Mouse (Mus musculus) G1E (cell line): Measurements from ENCODE around the gene Ablim1. TPM values are rescaled to one million over a fixed set of nuclear protein-coding genes. Genes with fewer than 3 reads are reported as not detected.

ENCODE experiments used
- ATAC-seq: 2 replicates; pipeline ENCODE4 v1.8.0; 2016; ENCODE audit warnings: mild to moderate bottlenecking; ENCODE audit not compliant: insufficient number of reproducible peaks, poor library complexity, low FRiP score, severe bottlenecking; ENCODE audit errors: extremely low read depth
- DNase-seq: peaks from one replicate; pipeline ENCODE4 v3.0.0; 2012; ENCODE audit warnings: low spot score
- H3K27me3 ChIP-seq: 2 replicates; pipeline ENCODE4 v1.6.1; 2012; ENCODE audit warnings: mild to moderate bottlenecking, low read length, inconsistent platforms; ENCODE audit not compliant: insufficient read depth
- H3K36me3 ChIP-seq: replicated peaks from 2 replicates; pipeline ENCODE3; 2012; ENCODE audit warnings: mild to moderate bottlenecking, inconsistent platforms
- H3K4me1 ChIP-seq: 2 replicates; pipeline ENCODE4 v1.6.1; 2012; ENCODE audit warnings: low read depth, low read length, inconsistent platforms, mixed read lengths; ENCODE audit not compliant: insufficient read depth
- H3K4me3 ChIP-seq: 2 replicates; pipeline ENCODE4 v1.5.1; 2012; ENCODE audit warnings: low read depth, mild to moderate bottlenecking, inconsistent platforms, low read length, moderate library complexity, mixed read lengths
- H3K9me3 ChIP-seq: replicated peaks from 2 replicates; pipeline ENCODE4 v1.6.1; 2012; ENCODE audit warnings: inconsistent platforms
- CTCF ChIP-seq: IDR thresholded peaks from 2 replicates; pipeline ENCODE4 v1.5.1; 2012; ENCODE audit warnings: low read depth, low read length, inconsistent platforms, mixed read lengths
- GATA1 ChIP-seq: IDR thresholded peaks from 2 replicates; pipeline ENCODE4 v1.6.1; 2012; ENCODE audit warnings: borderline replicate concordance, low read length, inconsistent platforms, mixed read lengths
- GATA2 ChIP-seq: IDR thresholded peaks from 2 replicates; pipeline ENCODE4 v1.6.1; 2012; ENCODE audit warnings: low read depth, low read length, inconsistent platforms, borderline replicate concordance
- POLR2AphosphoS5 ChIP-seq: IDR thresholded peaks from 2 replicates; pipeline ENCODE4 v1.6.1; 2012; ENCODE audit warnings: low read depth, low read length, inconsistent platforms; ENCODE audit not compliant: insufficient replicate concordance
- TAL1 ChIP-seq: conservative IDR thresholded peaks from 2 replicates; pipeline ENCODE4 v1.6.1; 2012; ENCODE audit warnings: low read depth, low read length, inconsistent platforms, mixed read lengths
- polyA plus RNA-seq: library from polyadenylated mRNA; stranded (reverse); fragments of >175 nt; gene quantifications from 2 replicates; pipeline ENCODE4 v1.2.3, GENCODE M21; 2012
- total RNA-seq, 2 experiments: library from RNA; stranded (forward) in 1 of 2; stranded (reverse) in 1 of 2; fragments of 200-1000 nt in 1 of 2; fragments of >200 nt in 1 of 2; fragmentation: Nextera tagmentation in 1 of 2; gene quantifications; 2 replicates each; pipeline ENCODE4 v1.2.3; 2014 to 2017

The Ablim1 gene
- total and polyA plus RNA-seq, 3 experiments: 0.08 to 0.71 TPM; not detected in 1

DNA sequence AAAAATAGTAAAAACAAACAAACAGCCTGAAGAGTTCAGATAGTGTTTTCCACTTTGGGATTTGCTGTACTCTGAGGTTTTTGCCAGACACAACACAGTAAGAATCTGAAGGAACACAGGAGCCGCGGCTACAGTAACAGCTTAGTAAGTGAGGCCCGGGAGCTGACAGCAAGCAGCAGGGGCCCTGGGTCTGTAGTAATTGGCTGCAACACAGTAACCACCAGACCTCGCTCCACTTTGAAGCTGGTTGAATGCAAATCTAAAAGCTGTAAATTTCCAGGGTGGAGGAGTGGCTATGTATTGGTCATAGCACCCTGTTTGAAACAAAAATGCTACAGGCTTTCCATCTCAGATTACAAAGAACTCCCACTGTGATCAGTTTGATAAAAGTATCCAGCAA lies 252.0 kb downstream of the Ablim1 start:
- Histone ChIP-seq H3K9me3 (peaks cover 3% of the 10 kb centered on the region), H3K36me3 (no peaks in the 10 kb centered on the region), H3K4me1 (no peaks in the 10 kb centered on the region), H3K4me3 (no peak overlapping the region), H3K27me3 (no peaks in the 10 kb centered on the region)
- DNase-seq (no peak), ATAC-seq (no peak)
- no peak for TF ChIP-seq CTCF
- no peak for TF ChIP-seq GATA2
- no peak for TF ChIP-seq GATA1
- no peak for TF ChIP-seq TAL1
- no peak for TF ChIP-seq POLR2AphosphoS5

GRCm38 (mm10) chr19:57059018-57059580 lies 255.6 kb downstream of the Ablim1 start:
- ATAC-seq (no peak), DNase-seq (no peak)
- Histone ChIP-seq H3K36me3 (no peaks in the 10 kb centered on the region), H3K9me3 (peaks cover 9% of the 10 kb centered on the region), H3K4me3 (no peak overlapping the region), H3K27me3 (no peaks in the 10 kb centered on the region), H3K4me1 (no peaks in the 10 kb centered on the region)
- TF ChIP-seq TAL1 (no peak), CTCF (no peak), GATA1 (no peak), GATA2 (no peak), POLR2AphosphoS5 (no peak)

GRCm38 (mm10) chr19:57057568-57057967 lies 257.2 kb downstream of the Ablim1 start:
- H3K4me3 ChIP-seq: no peak overlapping the region
- no peaks in the 10 kb centered on the region for H3K36me3 ChIP-seq
- ATAC-seq (no peak), DNase-seq (no peak)
- H3K4me1 ChIP-seq: no peaks in the 10 kb centered on the region
- peaks cover 9% of the 10 kb centered on the region for H3K9me3 ChIP-seq
- no peaks in the 10 kb centered on the region for H3K27me3 ChIP-seq
- TF ChIP-seq GATA1: no peak
- peak; percentile 30; the same call in 1 of the 2 replicates for TF ChIP-seq CTCF

- peaks cover 9% of the 10 kb centered on the region for H3K9me3 ChIP-seq
- TF ChIP-seq CTCF (no peak), POLR2AphosphoS5 (no peak), GATA2 (no peak)
- DNase-seq (no peak), ATAC-seq (no peak)
- no peaks in the 10 kb centered on the region for H3K36me3 ChIP-seq
- H3K4me3 ChIP-seq: no peak overlapping the region
- no peaks in the 10 kb centered on the region for H3K4me1 ChIP-seq
- H3K27me3 ChIP-seq: 0 out of 2 replicates have a peak, but pooled peaks cover 2% of the 10 kb centered on the region
Measured at GRCm38 (mm10) chr19:57055215-57056120, 259.3 kb downstream of the Ablim1 start.

- H3K27me3 ChIP-seq: 0 out of 2 replicates have a peak, but pooled peaks cover 2% of the 10 kb centered on the region
- no peaks in the 10 kb centered on the region for H3K4me1 ChIP-seq
- no peaks in the 10 kb centered on the region for H3K36me3 ChIP-seq
- H3K9me3 ChIP-seq: peaks cover 8% of the 10 kb centered on the region
- no peak overlapping the region for H3K4me3 ChIP-seq
- DNase-seq (no peak), ATAC-seq (no peak)
- TF ChIP-seq CTCF: no peak
- no peak for TF ChIP-seq GATA1
- TF ChIP-seq TAL1: no peak
- no peak for TF ChIP-seq POLR2AphosphoS5
- TF ChIP-seq GATA2: no peak
Measured at GRCm38 (mm10) chr19:57052959-57053358, 261.8 kb downstream of the Ablim1 start.

- no peak for ATAC-seq
- no peaks in the 10 kb centered on the region for H3K36me3 ChIP-seq
- no peak for TF ChIP-seq CTCF
- TF ChIP-seq TAL1: no peak
- no peak for TF ChIP-seq GATA1
- no peak for TF ChIP-seq POLR2AphosphoS5
- TF ChIP-seq GATA2: no peak
- no peak for DNase-seq
- H3K4me3 ChIP-seq: no peak overlapping the region
- 0 out of 2 replicates have a peak, but pooled peaks cover 2% of the 10 kb centered on the region for H3K27me3 ChIP-seq
- peaks cover 3% of the 10 kb centered on the region; the same call in 1 of the 2 replicates for H3K9me3 ChIP-seq
- H3K4me1 ChIP-seq: no peaks in the 10 kb centered on the region
Measured at GRCm38 (mm10) chr19:57052016-57052415, 262.7 kb downstream of the Ablim1 start.
